Mouse (Mus musculus) left cerebral cortex, postnatal 25 days (tissue): Measurements from ENCODE around the gene Gm6904. TPM values are rescaled to one million over a fixed set of nuclear protein-coding genes. Genes with fewer than 3 reads are reported as not detected.

Source experiments
- total RNA-seq, 2 experiments: library from RNA; stranded (reverse); gene quantifications; 2 replicates each; pipeline ENCODE4 v1.2.3; 2021

Gene Gm6904
- total RNA-seq, 2 experiments from 2014 or later, result not detected

Other genes with a start within 250 kb of the Gm6904 start
- not detected for gene 1700129C05Rik, start 117.3 kb downstream of the Gm6904 start, total RNA-seq
- not detected for gene Gm5142, start 81.5 kb downstream of the Gm6904 start, total RNA-seq
- 10 to 100 TPM; 26.2 to 27.0 TPM for gene Rcbtb1, start 59.0 kb downstream of the Gm6904 start, total RNA-seq
- gene Phf11a, start 37.3 kb upstream of the Gm6904 start, total RNA-seq, result not detected
- not detected for gene Phf11b, start 81.1 kb upstream of the Gm6904 start, total RNA-seq
- gene Phf11d, start 105.3 kb upstream of the Gm6904 start, total RNA-seq, result 1 to 10 TPM in 1 of 2 experiments, under 1 TPM in 1; 0.62 to 1.1 TPM
- under 1 TPM; 0.23 to 0.44 TPM for gene Phf11c, start 135.2 kb upstream of the Gm6904 start, total RNA-seq
- 1 to 10 TPM; 5.0 to 6.9 TPM for gene Setdb2, start 180.7 kb upstream of the Gm6904 start, total RNA-seq
- 10 to 100 TPM; 21.5 to 22.2 TPM for gene Cab39l, start 180.8 kb upstream of the Gm6904 start, total RNA-seq